Mouse (Mus musculus): ENCODE data around the gene Cep78.

DNA sequence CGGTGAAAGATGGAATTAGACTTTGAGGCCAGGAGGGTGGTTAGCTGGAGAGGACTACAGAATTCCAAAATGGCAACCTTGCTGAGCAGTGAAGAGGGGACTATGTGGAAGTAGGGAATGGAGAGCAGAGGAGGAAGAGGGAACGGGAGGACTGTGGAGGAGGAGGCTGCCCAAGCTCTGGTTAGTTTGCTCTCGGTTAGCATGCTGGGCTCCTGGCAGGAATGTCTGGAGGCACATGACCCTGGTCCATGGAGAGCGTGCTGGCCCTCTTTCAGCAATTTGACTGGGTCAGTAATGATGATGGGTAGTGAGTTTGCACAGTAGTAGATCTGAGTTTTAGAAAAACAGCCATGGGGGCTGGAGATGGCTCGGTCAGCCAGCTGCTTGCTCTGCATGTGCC is 76.8 kb downstream of the Cep78 start:
- TF ChIP-seq POLR2A (IDR thresholded peaks at IDR 0.05; ENCODE audit: low read depth, low read length) (no peak), CTCF (IDR thresholded peaks at IDR 0.05; ENCODE audit: extremely low read depth, insufficient read depth, insufficient read length, insufficient replicate concordance) (no peak)
